Mouse (Mus musculus): ENCODE data around the gene Scgb1a1.

DNA sequence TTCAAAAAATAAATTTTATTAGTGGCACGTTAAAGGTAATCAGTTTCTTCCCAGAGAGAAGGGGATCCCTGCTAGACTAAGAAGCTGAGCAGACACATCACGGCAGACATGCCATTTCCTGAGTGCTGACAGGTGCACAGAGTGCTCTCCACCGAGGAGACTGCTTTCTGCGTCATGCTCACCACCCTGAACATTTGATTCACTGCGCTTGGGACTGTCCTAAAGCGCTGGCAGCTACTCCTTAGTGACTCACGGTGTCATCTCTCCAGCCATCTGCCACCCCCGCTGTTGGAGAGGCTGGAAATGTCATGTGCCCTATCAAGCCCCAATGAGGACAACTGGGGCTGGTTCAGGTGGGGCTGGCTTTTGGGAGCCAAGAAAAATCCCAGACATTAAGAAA is 24.3 kb upstream of the Scgb1a1 start:
- no peak for TF ChIP-seq CTCF (IDR thresholded peaks at IDR 0.05; ENCODE audit: low read depth)
- TF ChIP-seq EP300 (optimal IDR thresholded peaks at IDR 0.05), result no peak
